Mouse (Mus musculus) ovary, postnatal 36 days (tissue): Measurements from ENCODE around the gene Mrps11.
A peak's percentile ranks its signal among the peaks of the same experiment; 100 is the strongest.

ENCODE experiments used
- DNase-seq: peaks from one replicate; pipeline ENCODE4 v3.0.0; 2022; ENCODE audit warnings: low spot score, mixed read lengths

Gene Mrps11

DNA sequence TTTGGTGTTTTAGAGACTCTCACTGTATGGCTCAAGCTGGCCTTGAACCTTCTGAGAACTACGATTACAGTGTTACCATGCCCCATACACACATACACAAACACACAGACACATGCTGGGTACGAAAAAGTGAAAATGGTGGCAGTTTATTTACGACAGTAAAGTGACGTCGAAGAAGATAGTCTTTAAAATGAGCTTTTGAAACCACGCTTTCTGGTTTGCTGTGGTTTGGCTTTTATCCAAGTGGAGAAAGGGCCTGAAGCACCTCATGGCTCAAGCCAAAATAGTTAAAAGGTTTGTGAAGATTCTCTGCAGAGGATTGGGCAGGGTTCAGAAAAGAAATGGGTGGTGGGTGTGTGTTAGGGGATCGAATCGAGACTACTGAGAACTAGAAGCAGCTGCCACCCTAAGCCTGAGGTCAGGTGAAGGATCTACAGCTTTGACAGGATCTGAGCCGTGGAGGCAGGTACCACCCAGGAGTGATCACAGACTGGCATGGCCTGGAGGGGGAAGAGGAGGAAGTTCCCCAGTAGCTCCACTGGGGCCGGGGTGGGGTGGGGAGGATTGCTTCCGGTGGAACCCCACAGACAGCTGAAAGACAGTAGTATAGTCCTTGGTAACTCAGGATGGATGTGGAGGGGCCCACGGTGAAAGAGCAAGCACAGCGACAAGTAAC lies 11.1 kb downstream of the Mrps11 start:
- DNase-seq = no peak

DNA sequence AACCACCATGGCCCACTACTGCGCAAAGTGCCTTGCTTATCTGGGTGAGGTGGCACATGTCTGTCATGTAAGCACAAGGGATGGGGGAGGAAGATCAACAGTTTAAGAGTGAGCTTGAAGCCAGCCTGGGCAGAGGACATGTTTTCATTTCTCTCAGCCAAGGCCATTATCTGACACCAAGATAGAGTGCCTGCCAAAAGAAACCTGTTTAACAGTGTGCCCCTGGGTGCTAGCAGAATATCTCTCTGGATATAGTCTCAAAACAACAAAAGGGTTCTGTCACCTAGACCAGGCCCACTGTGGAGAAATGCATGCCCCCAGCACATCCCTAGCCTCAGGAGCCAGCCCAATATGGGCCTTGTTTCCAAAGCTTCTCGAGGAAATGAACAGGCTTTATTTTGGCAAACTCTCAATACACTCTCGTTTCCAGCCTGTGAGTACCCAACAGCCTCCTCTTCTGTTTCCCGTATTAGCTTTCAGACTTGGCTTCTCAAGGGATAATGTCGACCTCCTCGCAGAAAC lies 11.7 kb downstream of the Mrps11 start:
- DNase-seq = no peak

DNA sequence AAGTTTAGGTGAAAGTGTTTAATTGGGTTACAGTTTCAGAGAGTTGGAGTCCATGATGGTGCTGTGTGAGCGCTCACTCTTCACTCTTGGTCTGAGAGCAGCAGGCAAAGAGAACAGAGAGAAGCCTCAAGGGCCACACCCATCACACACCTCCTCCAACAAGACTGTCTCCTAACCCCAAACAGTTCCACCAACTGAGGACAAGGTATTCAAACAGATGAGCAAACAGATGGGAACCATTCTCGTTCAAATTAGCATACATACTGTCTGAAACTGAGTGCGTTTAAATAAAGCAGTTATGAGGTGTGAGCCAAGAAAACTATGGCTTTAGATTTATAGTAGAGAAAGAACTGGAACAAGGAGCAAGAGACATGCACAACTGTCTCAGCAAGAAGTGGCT lies 13.7 kb downstream of the Mrps11 start:
- no peak for DNase-seq

DNA sequence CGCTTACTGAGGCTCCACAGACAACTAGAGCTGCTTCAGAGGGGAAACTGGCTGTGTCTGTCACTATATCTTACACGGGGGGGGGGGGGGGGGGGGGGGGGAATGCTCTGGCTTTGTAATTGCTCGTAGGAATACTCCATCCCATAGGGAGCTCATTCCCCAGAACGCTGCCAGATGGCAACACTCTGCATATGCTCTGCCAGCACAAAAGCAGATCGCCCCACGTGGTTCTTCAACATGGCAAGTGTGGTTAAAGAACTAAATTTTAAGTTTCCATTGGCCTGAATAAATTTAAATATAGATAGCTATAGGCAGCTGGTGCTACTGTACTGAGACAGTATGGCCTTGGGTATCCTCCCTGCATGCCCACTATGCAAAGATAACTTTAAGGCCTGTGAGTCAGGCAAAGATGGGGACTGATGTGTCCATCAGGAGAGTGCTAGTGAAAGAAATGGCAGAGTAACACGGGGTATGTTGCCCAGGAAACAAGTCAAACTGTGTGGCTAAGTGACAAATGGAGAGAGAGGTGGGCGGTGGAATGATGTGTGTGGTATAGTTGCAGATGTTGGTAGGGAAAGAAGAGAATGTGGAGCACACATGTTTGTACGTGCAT lies 15.0 kb downstream of the Mrps11 start:
- no peak for DNase-seq

DNA sequence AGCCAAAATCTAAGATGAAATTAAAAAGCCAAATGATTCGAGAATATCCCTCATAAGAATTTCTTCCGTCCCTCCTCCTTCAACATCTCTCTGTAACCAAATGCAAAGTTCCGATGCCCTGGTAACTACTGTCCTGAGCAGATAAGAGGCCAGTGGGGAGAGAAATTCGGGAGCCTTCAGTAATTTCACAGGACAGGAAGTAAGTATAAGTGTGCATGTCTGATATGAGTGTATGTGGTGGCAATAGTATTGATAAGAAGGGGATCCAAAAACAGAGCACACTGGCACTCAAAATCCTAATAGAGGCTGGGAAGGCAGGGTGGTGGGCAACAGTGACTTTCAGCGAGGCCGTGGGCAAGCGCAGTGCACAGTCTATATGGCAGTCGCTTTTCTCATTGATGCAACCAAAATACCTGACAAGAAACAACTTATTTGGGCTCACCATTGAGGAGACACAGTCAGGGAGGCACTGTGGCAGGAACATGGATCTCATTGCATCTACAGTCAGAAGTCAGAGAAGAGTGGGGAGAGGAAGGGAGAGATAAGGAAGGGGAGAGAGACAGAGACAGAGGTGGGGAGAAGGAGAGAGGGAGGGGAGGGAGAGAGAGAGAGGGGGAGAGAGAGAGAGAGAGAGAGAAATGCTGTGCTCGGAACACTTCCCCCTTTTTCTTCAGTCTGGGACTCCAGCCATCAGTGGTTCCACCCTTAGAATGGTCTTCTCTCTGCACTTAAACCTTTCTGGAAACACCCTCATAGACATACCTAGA lies 17.0 kb downstream of the Mrps11 start:
- no peak for DNase-seq

DNA sequence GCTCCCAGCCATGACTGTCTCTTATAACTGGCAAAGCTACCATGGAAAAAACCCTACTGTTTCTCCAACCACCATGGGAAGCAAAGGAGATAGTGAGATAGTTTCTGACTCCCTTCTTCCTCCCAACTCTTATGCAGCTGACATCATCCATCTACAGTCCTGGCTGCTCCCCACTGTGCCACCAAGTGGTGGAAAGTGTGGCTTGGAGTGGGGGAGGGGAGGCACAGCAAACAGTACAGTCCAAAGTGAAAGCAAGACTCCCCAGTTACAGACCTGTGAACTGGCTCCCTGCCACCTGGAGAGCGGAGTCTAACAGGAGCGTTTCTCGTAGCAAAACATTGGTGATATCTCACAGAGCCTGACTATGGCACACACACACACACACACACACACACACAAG lies 20.9 kb downstream of the Mrps11 start:
- peak; percentile 32 for DNase-seq

DNA sequence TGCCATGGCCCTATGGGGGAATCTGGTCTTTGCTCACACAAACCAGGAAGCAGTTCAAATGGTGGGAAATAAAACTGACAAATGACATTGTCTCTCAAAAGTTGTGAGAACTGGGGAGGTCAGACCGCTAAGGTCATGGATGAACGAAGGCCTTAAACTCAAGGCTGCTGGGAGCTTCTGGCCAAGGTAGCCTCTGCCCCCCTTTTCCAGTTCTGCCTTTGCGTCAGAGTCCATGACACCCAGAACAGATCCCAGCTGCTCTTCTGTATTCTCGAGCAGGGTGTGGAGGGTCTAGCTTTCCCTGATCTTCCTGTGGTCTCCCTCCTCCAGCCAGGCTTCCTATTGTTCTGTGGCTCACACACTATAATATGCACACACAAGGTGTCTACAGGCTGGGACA lies 24.3 kb downstream of the Mrps11 start:
- DNase-seq = no peak

DNA sequence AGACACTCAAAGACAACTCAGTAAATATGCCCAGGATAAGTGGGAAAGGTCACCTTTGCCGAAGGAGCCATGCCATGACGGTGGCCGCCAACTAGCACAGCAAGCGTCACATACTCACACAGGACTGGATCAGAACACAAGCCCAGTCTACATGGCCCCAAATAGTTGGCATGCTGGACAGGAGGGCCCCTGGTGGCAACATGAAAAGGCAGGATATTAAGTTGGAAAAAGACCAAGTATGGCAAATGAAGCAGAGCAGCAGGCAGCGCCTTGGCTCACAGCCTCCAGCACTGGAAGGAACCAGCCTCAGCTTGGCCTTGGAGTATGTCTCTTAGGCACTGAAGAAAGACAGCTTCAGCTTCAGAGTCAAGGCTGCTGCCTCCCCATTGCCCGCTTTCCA lies 30.9 kb downstream of the Mrps11 start:
- DNase-seq = peak; percentile 33

DNA sequence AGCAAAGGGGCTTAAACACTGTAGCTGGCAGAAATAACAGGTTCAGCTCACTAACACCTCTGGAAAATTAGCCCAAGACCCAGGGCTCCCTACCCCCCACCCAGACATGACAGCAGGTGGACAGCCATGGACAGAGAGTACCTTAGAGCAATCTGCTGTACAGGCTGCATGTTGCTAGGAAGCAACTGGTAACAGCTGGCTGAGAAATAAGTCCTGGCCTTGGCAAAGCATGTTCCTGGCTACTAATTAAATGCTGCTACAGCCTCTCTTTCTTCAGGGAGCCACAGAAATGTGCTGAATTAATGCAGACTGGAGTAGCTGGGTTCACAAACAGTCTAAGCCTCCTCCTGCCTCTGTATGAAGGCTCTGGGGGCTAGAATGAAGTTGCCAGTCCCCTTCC lies 31.8 kb downstream of the Mrps11 start:
- no peak for DNase-seq

DNA sequence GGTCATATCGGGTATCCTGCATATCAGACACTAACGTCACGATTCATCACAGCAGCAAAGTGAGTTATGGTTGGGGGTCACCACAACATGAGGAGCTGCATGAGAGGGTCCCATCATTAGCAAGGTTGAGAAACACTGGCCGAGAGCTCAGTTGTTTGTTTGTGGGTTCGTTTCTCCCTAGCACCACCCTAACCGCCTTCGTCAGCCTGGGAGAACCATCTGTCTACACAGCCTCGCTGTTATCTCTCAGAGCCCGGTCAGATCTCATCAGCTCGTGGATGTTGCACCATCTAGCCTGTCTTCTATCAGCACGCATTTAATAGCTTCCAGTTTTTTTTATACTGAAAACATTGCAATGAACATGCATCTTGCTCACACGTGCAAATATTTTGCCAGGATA lies 35.4 kb downstream of the Mrps11 start:
- DNase-seq = no peak

DNA sequence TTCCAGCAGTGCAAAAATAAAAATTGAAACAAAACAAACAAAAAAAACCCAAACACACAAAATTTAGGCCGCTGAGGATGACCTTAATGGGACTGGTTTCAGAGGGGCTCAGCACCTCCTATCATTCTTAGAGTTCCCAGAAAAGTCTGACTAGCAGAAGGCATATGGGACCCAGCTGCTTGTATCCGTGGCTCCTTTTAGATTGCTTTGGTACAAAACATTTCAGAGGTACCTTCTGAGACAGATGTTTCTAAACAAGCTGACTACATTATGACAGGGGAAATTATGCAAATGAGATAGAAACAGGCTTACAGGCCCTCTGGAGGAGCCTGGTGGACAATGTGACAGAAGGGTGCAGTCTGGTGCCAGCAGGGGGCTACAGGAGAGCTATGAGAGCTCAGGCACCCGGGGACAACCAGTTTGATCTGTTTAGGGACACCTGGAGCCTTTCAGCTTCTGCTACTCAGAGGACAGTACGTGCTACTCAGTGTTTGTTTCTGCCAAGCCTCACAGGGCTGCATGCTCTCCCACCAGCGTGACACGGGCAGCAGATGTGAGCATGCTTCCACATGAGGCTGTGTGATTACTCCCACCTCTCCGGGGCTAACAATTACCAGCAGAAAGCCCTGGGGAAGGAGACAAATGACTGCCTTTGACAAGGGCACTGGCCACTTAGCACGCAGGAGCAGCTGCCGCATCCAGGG lies 43.9 kb downstream of the Mrps11 start:
- peak; percentile 15 for DNase-seq

DNA sequence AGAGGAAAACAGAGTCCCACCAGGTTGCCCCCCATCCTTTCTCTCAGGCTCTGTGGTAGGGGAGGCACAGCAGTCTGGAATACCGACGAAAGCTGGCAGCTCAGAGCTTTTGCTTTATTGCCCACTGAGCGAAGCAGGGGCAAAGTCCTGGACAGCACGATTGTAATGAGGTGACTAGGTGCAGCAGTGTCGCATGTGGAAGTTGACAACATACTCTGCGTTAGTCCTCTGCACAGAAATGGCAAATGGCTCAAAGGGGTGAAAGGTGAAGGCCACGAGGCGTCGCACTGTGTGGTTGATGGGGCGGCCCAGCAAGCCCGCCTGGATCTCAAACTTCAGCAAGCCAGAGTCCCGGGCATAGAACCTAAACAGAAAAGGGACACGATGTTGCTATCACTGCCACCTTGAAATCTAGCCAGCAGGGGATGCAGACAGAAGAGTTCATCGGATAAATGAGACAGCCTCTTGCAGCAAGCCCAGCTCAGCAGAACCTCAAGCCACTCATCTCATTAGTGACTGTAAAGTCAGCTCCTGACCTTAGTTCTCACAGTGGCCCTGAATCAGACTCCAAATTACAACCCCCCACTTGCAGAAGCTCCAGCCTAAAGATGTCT lies 44.9 kb downstream of the Mrps11 start:
- no peak for DNase-seq

DNA sequence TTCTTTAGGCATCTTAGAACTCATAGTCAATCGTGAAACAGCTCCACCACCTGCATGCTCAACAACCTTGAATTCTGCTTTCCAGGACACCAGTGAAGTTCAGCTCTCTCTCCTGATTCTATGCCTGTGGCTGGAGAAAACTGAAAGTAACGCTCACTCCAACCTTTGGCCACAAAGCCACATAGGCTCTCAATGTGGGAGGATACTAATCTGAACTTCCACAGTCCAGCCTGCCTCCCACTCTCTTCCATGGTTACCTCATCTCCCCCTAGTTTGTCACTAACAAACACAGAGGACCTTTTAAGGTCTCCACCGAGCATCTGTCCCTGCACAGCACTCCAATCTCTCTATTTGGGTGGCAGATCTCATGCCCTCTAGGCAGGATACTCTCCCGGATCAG lies 52.7 kb downstream of the Mrps11 start:
- DNase-seq = no peak

DNA sequence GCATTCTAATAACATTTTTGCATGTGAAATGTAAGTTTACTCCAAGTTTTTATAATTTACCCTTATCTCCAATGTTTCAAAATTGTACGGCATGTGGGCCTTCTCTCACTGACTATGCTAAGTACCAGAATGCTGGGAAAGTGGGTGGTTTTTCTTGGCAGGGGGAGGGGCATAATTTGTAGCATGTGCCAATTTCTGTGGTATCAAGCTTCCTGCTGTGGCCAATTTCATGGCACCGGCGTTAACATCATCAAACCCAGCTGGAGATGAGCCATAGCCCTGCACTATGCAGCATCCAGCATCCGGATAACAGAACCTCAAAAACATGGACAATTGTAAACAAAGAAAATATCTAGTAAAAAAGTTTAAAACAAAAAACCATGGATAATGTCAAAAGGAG lies 54.3 kb downstream of the Mrps11 start:
- DNase-seq = no peak

DNA sequence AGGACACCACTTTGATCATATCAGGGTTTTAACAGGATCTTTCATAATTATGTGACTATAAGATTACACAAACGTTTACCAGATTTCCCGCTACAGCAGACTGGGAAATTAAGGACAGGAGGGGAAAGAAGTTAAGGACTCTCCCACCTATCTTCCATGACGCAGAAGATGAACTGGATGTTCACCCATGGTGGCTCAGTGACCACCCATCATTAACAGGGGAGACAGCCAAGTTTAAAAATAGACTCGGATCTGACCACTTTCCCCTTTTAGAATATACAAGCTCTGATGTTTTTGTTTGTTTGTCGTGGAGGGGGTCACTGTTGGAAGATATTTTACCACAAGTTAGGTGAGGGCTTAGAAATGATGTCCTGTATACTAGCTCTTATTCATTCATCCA lies 58.7 kb downstream of the Mrps11 start:
- no peak for DNase-seq
